Mouse (Mus musculus): ENCODE measurements around the gene Crispld2. TPM values are rescaled to one million over a fixed set of nuclear protein-coding genes. Genes with fewer than 3 reads are reported as not detected.

Crispld2 gene
- total RNA-seq, 1 experiment, result 12.1 TPM

DNA sequence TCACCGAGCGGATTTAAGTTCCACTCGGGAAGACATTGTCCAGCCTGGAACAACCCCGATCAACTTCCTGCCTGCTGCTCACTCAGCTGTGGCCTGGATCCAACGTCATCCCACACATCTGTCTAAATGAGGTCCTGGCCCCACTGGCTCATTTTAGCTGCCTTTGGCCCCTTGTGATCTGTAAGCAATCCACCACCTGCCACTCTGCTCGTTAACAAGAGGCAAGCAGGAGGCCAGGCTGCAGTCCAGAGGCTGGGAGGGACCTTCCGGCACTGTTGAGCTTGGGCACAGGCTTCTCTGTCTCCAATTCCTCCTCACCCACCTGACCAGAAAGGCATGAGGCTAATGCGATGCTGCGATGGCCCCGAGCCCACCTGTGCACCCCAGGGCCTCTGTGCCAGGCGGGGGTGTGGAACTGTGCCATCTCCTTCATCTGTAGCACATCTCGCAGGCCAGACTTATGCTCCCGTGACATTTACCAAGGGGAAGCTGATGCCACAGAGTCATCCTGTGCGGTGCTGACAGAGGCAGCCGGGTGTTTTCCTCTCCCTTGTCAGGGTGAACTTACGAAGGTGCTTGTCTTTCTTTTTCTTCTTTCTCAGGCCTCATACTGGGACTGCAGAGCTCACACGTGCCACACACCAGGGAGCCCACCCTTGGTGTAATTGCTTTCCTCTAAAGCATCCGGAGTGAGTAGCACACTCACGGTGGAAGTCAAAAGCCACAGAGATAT is 75.9 kb downstream of the Crispld2 start:
- Histone ChIP-seq H3K27ac (ENCODE audit: insufficient read depth, low read depth, low read length, poor library complexity, severe bottlenecking) (no peak overlapping the region), H3K36me3 (ENCODE audit: control insufficient read depth, insufficient read depth, low read length, poor library complexity, severe bottlenecking) (no peaks in the 10 kb centered on the region), H3K4me3 (ENCODE audit: insufficient read depth in 1 of 2, low read depth in 1 of 2, low read length in 2 of 2, poor library complexity in 1 of 2, severe bottlenecking in 1 of 2) (no peak overlapping the region), H3K9ac (ENCODE audit: insufficient read depth, low read depth, low read length, poor library complexity, severe bottlenecking) (no peak overlapping the region), H3K9me3 (ENCODE audit: control insufficient read depth, insufficient read depth, low read depth, low read length) (no peaks in the 10 kb centered on the region), H3K4me1 (ENCODE audit: control insufficient read depth in 2 of 2, insufficient read depth in 2 of 2, low read length in 2 of 2, poor library complexity in 1 of 2) (no peaks in the 10 kb centered on the region)
- no peak for TF ChIP-seq ZC3H11A (IDR thresholded peaks at IDR 0.05; ENCODE audit: borderline replicate concordance, low read depth, low read length)
- TF ChIP-seq HCFC1 (IDR thresholded peaks at IDR 0.05; ENCODE audit: borderline replicate concordance, insufficient read depth, low read length), result no peak
- TF ChIP-seq MAFK (IDR thresholded peaks at IDR 0.05; ENCODE audit: insufficient read depth, low read depth, low read length), result no peak
- no peak for TF ChIP-seq CHD2 (IDR thresholded peaks at IDR 0.05; ENCODE audit: low read depth, low read length)
- TF ChIP-seq ZNF384 (IDR thresholded peaks at IDR 0.05; ENCODE audit: low read depth, low read length), result no peak
- no peak for DNase-seq (ENCODE audit: low read depth, low spot score)
- in situ Hi-C loops (cut with MboI; ENCODE audit: low sequenced_read_pairs in 2 of 2, unreplicated experiment in 2 of 2), result no loop called here

DNA sequence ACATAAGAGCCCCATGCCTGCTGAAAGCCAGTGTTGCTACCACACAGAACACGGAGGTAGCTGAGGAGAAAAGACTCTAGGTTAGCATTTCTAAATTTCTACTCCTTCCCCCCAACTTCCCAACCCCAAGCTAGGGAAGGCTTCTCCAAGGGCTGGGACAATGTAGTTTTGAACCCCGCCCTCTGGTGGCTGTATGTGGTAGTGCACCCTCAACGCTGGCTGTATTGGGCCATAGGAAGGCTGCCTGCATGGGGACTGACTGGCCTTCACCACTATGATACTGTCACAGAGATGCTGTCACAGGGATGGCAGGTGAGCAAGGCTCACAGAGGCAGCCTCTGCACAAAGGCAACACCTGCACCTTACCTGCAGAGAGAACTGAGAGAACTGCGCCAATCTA is 79.4 kb downstream of the Crispld2 start:
- Histone ChIP-seq H3K4me3 (ENCODE audit: insufficient read depth in 1 of 2, low read depth in 1 of 2, low read length in 2 of 2, poor library complexity in 1 of 2, severe bottlenecking in 1 of 2) (no peak overlapping the region), H3K4me1 (ENCODE audit: control insufficient read depth in 2 of 2, insufficient read depth in 2 of 2, low read length in 2 of 2, poor library complexity in 1 of 2) (no peaks in the 10 kb centered on the region), H3K9me3 (ENCODE audit: control insufficient read depth, insufficient read depth, low read depth, low read length) (no peaks in the 10 kb centered on the region), H3K36me3 (ENCODE audit: control insufficient read depth, insufficient read depth, low read length, poor library complexity, severe bottlenecking) (no peaks in the 10 kb centered on the region), H3K9ac (ENCODE audit: insufficient read depth, low read depth, low read length, poor library complexity, severe bottlenecking) (no peak overlapping the region), H3K27ac (ENCODE audit: insufficient read depth, low read depth, low read length, poor library complexity, severe bottlenecking) (no peak overlapping the region)
- DNase-seq (ENCODE audit: low read depth, low spot score), result peak; percentile 61
- no peak for TF ChIP-seq MAFK (IDR thresholded peaks at IDR 0.05; ENCODE audit: insufficient read depth, low read depth, low read length)
- peak; percentile 53; the same call in 1 of the 2 replicates for TF ChIP-seq ZC3H11A (IDR thresholded peaks at IDR 0.05; ENCODE audit: borderline replicate concordance, low read depth, low read length)
- no peak for TF ChIP-seq HCFC1 (IDR thresholded peaks at IDR 0.05; ENCODE audit: borderline replicate concordance, insufficient read depth, low read length)
- TF ChIP-seq CHD2 (IDR thresholded peaks at IDR 0.05; ENCODE audit: low read depth, low read length), result no peak
- TF ChIP-seq ZNF384 (IDR thresholded peaks at IDR 0.05; ENCODE audit: low read depth, low read length), result no peak
- in situ Hi-C loops (cut with MboI; ENCODE audit: low sequenced_read_pairs in 2 of 2, unreplicated experiment in 2 of 2), result loop anchor here in 1 of 2 experiments (10.0 kb wide), 1 partner anchor 107 kb away; no protein-coding TSS in a partner anchor

DNA sequence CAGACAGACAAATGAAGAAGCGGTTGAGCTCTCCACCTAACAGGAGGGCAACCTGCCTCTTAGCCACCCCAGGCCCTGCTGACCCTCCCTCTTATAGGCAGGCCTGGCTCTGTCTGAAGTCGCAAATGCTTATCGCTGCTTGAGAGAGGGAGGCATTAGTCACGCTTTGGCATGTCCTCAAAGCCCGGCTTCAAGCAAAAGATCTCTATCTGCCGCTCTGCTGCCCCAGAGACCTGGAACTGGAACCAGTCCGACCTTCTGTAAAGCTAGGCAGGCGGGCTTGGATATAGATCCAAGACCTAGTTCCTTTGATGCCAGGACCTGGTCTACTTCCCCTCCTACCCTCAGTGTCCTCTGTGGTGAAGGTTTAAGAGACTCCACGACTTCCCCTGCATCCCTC is 80.0 kb downstream of the Crispld2 start:
- no peak overlapping the region for H3K27ac ChIP-seq (ENCODE audit: insufficient read depth, low read depth, low read length, poor library complexity, severe bottlenecking)
- no peak overlapping the region for H3K4me3 ChIP-seq (ENCODE audit: insufficient read depth in 1 of 2, low read depth in 1 of 2, low read length in 2 of 2, poor library complexity in 1 of 2, severe bottlenecking in 1 of 2)
- no peak for DNase-seq (ENCODE audit: low read depth, low spot score)
- no peaks in the 10 kb centered on the region for H3K9me3 ChIP-seq (ENCODE audit: control insufficient read depth, insufficient read depth, low read depth, low read length)
- no peak for TF ChIP-seq MAFK (IDR thresholded peaks at IDR 0.05; ENCODE audit: insufficient read depth, low read depth, low read length)
- no peak for TF ChIP-seq HCFC1 (IDR thresholded peaks at IDR 0.05; ENCODE audit: borderline replicate concordance, insufficient read depth, low read length)
- in situ Hi-C loops (cut with MboI; ENCODE audit: low sequenced_read_pairs in 2 of 2, unreplicated experiment in 2 of 2), result loop anchor here in 1 of 2 experiments (10.0 kb wide), 1 partner anchor 107 kb away; no protein-coding TSS in a partner anchor
- H3K4me1 ChIP-seq (ENCODE audit: control insufficient read depth in 2 of 2, insufficient read depth in 2 of 2, low read length in 2 of 2, poor library complexity in 1 of 2), result no peaks in the 10 kb centered on the region
- H3K36me3 ChIP-seq (ENCODE audit: control insufficient read depth, insufficient read depth, low read length, poor library complexity, severe bottlenecking), result no peaks in the 10 kb centered on the region
- H3K9ac ChIP-seq (ENCODE audit: insufficient read depth, low read depth, low read length, poor library complexity, severe bottlenecking), result no peak overlapping the region

DNA sequence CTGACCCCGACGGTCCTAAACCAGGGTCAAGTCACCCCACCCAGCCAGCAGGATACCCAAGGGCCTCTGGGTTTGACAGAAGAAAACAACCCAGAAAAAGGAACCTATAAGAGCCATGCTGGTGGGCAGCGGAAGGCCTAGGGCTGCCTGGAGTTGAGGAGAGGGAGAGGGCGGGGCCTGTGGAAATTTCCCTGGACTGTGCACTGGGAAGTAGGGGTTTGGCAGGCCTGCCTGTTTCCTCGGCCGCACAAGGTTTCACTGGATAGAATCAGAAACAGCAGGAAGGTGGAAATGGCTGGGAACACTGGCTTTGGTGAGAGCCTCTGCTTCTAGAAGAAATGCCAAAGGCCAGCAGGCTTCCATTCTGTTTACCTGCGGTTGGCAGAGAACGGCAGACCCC is 80.6 kb downstream of the Crispld2 start:
- TF ChIP-seq HCFC1 (IDR thresholded peaks at IDR 0.05; ENCODE audit: borderline replicate concordance, insufficient read depth, low read length) (no peak), MAFK (IDR thresholded peaks at IDR 0.05; ENCODE audit: insufficient read depth, low read depth, low read length) (no peak), ZNF384 (IDR thresholded peaks at IDR 0.05; ENCODE audit: low read depth, low read length) (no peak), CHD2 (IDR thresholded peaks at IDR 0.05; ENCODE audit: low read depth, low read length) (no peak), ZC3H11A (IDR thresholded peaks at IDR 0.05; ENCODE audit: borderline replicate concordance, low read depth, low read length) (no peak)
- H3K27ac ChIP-seq (ENCODE audit: insufficient read depth, low read depth, low read length, poor library complexity, severe bottlenecking), result no peak overlapping the region

More for the DNA sequence above, 80.6 kb downstream of the Crispld2 start:
- Histone ChIP-seq H3K9me3 (ENCODE audit: control insufficient read depth, insufficient read depth, low read depth, low read length) (no peaks in the 10 kb centered on the region), H3K4me3 (ENCODE audit: insufficient read depth in 1 of 2, low read depth in 1 of 2, low read length in 2 of 2, poor library complexity in 1 of 2, severe bottlenecking in 1 of 2) (no peak overlapping the region), H3K4me1 (ENCODE audit: control insufficient read depth in 2 of 2, insufficient read depth in 2 of 2, low read length in 2 of 2, poor library complexity in 1 of 2) (no peaks in the 10 kb centered on the region), H3K36me3 (ENCODE audit: control insufficient read depth, insufficient read depth, low read length, poor library complexity, severe bottlenecking) (no peaks in the 10 kb centered on the region), H3K9ac (ENCODE audit: insufficient read depth, low read depth, low read length, poor library complexity, severe bottlenecking) (no peak overlapping the region)
- DNase-seq (ENCODE audit: low read depth, low spot score), result no peak
- in situ Hi-C loops (cut with MboI; ENCODE audit: low sequenced_read_pairs in 2 of 2, unreplicated experiment in 2 of 2), result loop anchor here in 1 of 2 experiments (10.0 kb wide), 1 partner anchor 108 kb away; no protein-coding TSS in a partner anchor
